Mouse (Mus musculus) stomach, postnatal 0 days (tissue): ENCODE measurements around the gene Prkaa1. TPM values are rescaled to one million over a fixed set of nuclear protein-coding genes. Genes with fewer than 3 reads are reported as not detected.

Experiments
- ATAC-seq: fragments of 200-750 bp; cut with Nextera tagmentation; 2 replicates; pipeline ENCODE4 v1.8.0; 2017; ENCODE audit not compliant: low FRiP score, low TSS enrichment
- DNase-seq: peaks from one replicate; pipeline ENCODE4 v3.0.0-alpha.2; 2016; ENCODE audit warnings: low spot score
- H3K27ac ChIP-seq: fragments of 300-500 bp; sonication (generic); replicated peaks from 2 replicates; pipeline ENCODE4 v1.5.1; 2014; ENCODE audit warnings: mild to moderate bottlenecking, control low read depth
- H3K27me3 ChIP-seq: fragments of 300-500 bp; sonication (generic); 2 replicates; pipeline ENCODE4 v1.6.1; 2014; ENCODE audit warnings: low read length; ENCODE audit not compliant: control insufficient read depth, insufficient read depth
- H3K36me3 ChIP-seq: fragments of 300-500 bp; sonication (generic); 2 replicates; pipeline ENCODE4 v1.6.1; 2014; ENCODE audit warnings: low read length, mixed read lengths; ENCODE audit not compliant: control insufficient read depth, insufficient read depth
- H3K4me1 ChIP-seq: fragments of 300-500 bp; sonication (generic); replicated peaks from 2 replicates; pipeline ENCODE4 v1.6.1; 2014; ENCODE audit warnings: antibody characterized with exemption; ENCODE audit not compliant: control insufficient read depth, insufficient read depth
- H3K4me2 ChIP-seq: fragments of 300-500 bp; sonication (generic); replicated peaks from 2 replicates; pipeline ENCODE4 v1.6.1; 2014; ENCODE audit warnings: low read depth, mild to moderate bottlenecking, control low read depth, moderate library complexity
- H3K4me3 ChIP-seq: fragments of 300-500 bp; sonication (generic); 2 replicates; pipeline ENCODE4 v1.5.1; 2014; ENCODE audit warnings: low read depth, low read length, control low read depth
- H3K9ac ChIP-seq: fragments of 300-500 bp; sonication (generic); 2 replicates; pipeline ENCODE4 v1.6.1; 2014; ENCODE audit warnings: mild to moderate bottlenecking, low read length, control low read depth, mixed read lengths
- H3K9me3 ChIP-seq: fragments of 300-500 bp; sonication (generic); 2 replicates; pipeline ENCODE4 v1.6.1; 2016; ENCODE audit warnings: low read length; ENCODE audit not compliant: control insufficient read depth
- CTCF ChIP-seq: IDR thresholded peaks from 2 replicates; pipeline ENCODE4 v1.5.1; 2016; ENCODE audit warnings: antibody characterized with exemption, low read depth, mild to moderate bottlenecking, moderate library complexity
- EP300 ChIP-seq: optimal IDR thresholded peaks from 2 replicates; pipeline ENCODE3; 2016; ENCODE audit warnings: antibody characterized with exemption
- WGBS: fragments of 180-500 bp; shearing (Covaris S2); extraction: QIAGEN DNeasy Blood & Tissue Kit; methylation state at CpG from one replicate; pipeline ENCODE4 v1.1.7; 2014; 5-methylcytosine and 5-hydroxymethylcytosine counted together
- polyA plus RNA-seq: library from polyadenylated mRNA; unstranded; fragments of >200 nt; fragmentation: Nextera tagmentation; extraction: Ambion mirVana; gene quantifications from 2 replicates; pipeline ENCODE4 v1.2.1, GENCODE M21; 2015

The Prkaa1 gene
- polyA plus RNA-seq, 1 experiment from 2014 or later, result 13.7 TPM

GRCm38 (mm10) chr15:5188029-5188428, 44.4 kb downstream of the Prkaa1 start:
- Histone ChIP-seq H3K27me3 (no peaks in the 10 kb centered on the region), H3K4me1 (no peaks in the 10 kb centered on the region), H3K9me3 (no peaks in the 10 kb centered on the region), H3K36me3 (no peaks in the 10 kb centered on the region), H3K27ac (no peak overlapping the region), H3K4me2 (no peak overlapping the region), H3K4me3 (no peak overlapping the region), H3K9ac (no peak overlapping the region)
- ATAC-seq (no peak), DNase-seq (no peak)
- WGBS, result 88% methylated on average over 1 of the region's 1 CpGs
- TF ChIP-seq EP300, result no peak
- no peak for TF ChIP-seq CTCF

GRCm38 (mm10) chr15:5189504-5190093, 45.9 kb downstream of the Prkaa1 start:
- no peak for DNase-seq
- WGBS, result 51% methylated on average over 10 of the region's 10 CpGs

GRCm38 (mm10) chr15:5193833-5194232, 50.2 kb downstream of the Prkaa1 start:
- Histone ChIP-seq H3K36me3 (no peaks in the 10 kb centered on the region), H3K4me2 (no peak overlapping the region), H3K27ac (peak overlapping the region; percentile 78; the same call in 1 of the 2 replicates), H3K4me3 (no peak overlapping the region), H3K27me3 (no peaks in the 10 kb centered on the region), H3K9me3 (no peaks in the 10 kb centered on the region), H3K4me1 (0 out of 2 replicates have a peak, but pooled peaks cover 2% of the 10 kb centered on the region), H3K9ac (no peak overlapping the region)
- no peak for DNase-seq
- ATAC-seq, result no peak
- TF ChIP-seq EP300, result no peak
- peak; percentile 83 for TF ChIP-seq CTCF
- WGBS, result 63% methylated on average over 3 of the region's 3 CpGs

More at GRCm38 (mm10) chr15:5189504-5190093, 45.9 kb downstream of the Prkaa1 start:
- no peaks in the 10 kb centered on the region for H3K9me3 ChIP-seq
- H3K27me3 ChIP-seq, result no peaks in the 10 kb centered on the region
- H3K4me3 ChIP-seq, result no peak overlapping the region
- H3K36me3 ChIP-seq, result no peaks in the 10 kb centered on the region
- H3K27ac ChIP-seq, result no peak overlapping the region
- H3K9ac ChIP-seq, result no peak overlapping the region
- H3K4me2 ChIP-seq, result no peak overlapping the region
- 0 out of 2 replicates have a peak, but pooled peaks cover 2% of the 10 kb centered on the region for H3K4me1 ChIP-seq
- no peak for ATAC-seq
- peak; percentile 52 for TF ChIP-seq CTCF
- TF ChIP-seq EP300, result no peak

DNA sequence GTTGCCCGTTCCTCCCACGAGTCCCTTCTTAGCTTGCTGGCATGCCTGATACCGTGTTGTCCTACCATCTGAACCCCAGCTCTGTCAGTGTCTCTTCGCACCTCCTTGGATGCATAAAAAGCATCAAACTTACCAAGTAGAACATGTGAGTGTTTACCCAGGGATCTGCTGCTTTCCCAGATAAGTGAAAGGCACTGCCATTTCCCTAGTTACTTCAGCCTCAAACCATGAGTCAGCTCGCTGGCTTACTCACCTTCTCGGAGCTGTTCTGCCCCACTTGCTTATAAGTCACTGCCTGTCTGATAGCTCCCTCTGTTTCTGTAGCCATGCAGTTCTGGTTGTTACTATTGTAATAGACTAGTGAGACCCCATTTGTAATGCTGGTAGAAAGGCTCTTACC, 50.8 kb downstream of the Prkaa1 start:
- 0 out of 2 replicates have a peak, but pooled peaks cover 2% of the 10 kb centered on the region for H3K4me1 ChIP-seq
- H3K4me3 ChIP-seq, result no peak overlapping the region
- H3K9ac ChIP-seq, result no peak overlapping the region
- peak; percentile 72 for ATAC-seq
- H3K4me2 ChIP-seq, result no peak overlapping the region
- WGBS, result 67% methylated on average over 6 of the region's 6 CpGs
- no peaks in the 10 kb centered on the region for H3K27me3 ChIP-seq
- peak; percentile 46 for DNase-seq
- no peaks in the 10 kb centered on the region for H3K36me3 ChIP-seq
- H3K27ac ChIP-seq, result peak overlapping the region; percentile 78
- TF ChIP-seq EP300, result no peak
- H3K9me3 ChIP-seq, result no peaks in the 10 kb centered on the region

GRCm38 (mm10) chr15:5194931-5195330, 51.3 kb downstream of the Prkaa1 start:
- DNase-seq (no peak), ATAC-seq (no peak)
- WGBS, result 77% methylated on average over 9 of the region's 9 CpGs
- H3K27me3 ChIP-seq, result no peaks in the 10 kb centered on the region
- H3K36me3 ChIP-seq, result no peaks in the 10 kb centered on the region
- peak overlapping the region; percentile 78 for H3K27ac ChIP-seq
- no peak for TF ChIP-seq EP300
- TF ChIP-seq CTCF, result no peak
- H3K4me2 ChIP-seq, result no peak overlapping the region
- no peak overlapping the region for H3K9ac ChIP-seq
- 0 out of 2 replicates have a peak, but pooled peaks cover 2% of the 10 kb centered on the region for H3K4me1 ChIP-seq
- no peaks in the 10 kb centered on the region for H3K9me3 ChIP-seq
- H3K4me3 ChIP-seq, result no peak overlapping the region

GRCm38 (mm10) chr15:5195987-5196514, 52.4 kb downstream of the Prkaa1 start:
- peak; percentile 68 for DNase-seq
- Histone ChIP-seq H3K9ac (no peak overlapping the region), H3K4me2 (peak overlapping the region; percentile 11; the same call in 1 of the 2 replicates), H3K4me3 (no peak overlapping the region), H3K9me3 (no peaks in the 10 kb centered on the region), H3K36me3 (no peaks in the 10 kb centered on the region), H3K27ac (peak overlapping the region; percentile 82), H3K4me1 (0 out of 2 replicates have a peak, but pooled peaks cover 2% of the 10 kb centered on the region), H3K27me3 (no peaks in the 10 kb centered on the region)
- peak; percentile 96 for ATAC-seq
- no peak for TF ChIP-seq CTCF
- TF ChIP-seq EP300, result no peak
- WGBS, result 21% methylated on average over 4 of the region's 4 CpGs
